Mouse (Mus musculus): ENCODE results near the gene Pdpn. TPM values are rescaled to one million over a fixed set of nuclear protein-coding genes. Genes with fewer than 3 reads are reported as not detected.
"Not testable (repeated sequence)": the region's sequence is repeated elsewhere in the genome, so short reads cannot be mapped to it uniquely, and the experiment has no call there.

The Pdpn gene
- 5.5 and 6.0 TPM in 2 replicates for polyA plus RNA-seq (2014; fragmentation: Nextera tagmentation; extraction: Ambion mirVana)

DNA sequence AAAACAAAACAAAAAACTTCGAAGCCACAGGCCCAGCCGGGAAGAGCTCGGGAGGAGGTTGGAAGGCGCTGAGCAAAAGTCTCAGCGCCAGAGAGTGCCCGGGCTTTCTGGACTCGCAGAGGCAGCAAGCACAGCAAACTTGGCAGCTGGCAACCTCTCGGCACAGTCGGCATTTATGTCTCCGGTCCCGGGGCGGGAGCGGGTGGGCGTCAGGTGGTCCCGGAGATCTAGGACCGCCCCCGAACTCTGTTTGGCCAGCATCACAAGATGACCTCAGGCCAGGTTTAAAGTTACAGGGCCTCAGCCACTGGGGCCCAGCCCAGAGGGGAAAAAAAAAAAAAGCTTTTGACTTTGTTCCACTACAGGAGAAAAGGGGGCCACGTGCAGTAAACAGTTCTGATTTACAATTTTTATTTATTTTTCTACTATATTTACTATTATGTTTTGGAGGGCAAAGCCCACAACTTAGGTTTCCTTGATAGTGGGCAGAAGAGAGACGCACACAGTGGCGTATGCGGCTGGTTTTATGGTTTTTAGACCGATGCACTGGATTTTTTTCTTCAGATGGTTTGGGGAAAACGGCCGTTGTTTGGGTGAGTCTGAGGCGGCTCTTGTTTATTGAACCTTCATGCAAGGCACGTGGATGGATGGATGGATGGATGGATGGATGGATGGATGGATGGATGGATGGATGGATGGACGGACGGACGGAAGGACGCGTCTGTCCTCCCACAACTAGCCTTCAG, at the start of gene Pdpn:
TSS of gene Pdpn (minus strand) at position 240 of the 746 bp plus-strand sequence.
- H3K4me1 ChIP-seq (replicated peaks; ENCODE audit: control insufficient read depth, insufficient read depth, low read length): peaks cover 7% of the 10 kb centered on the region
- ATAC-seq (replicated peaks; ENCODE audit: low FRiP score) (no peak), DNase-seq (ENCODE audit: low spot score) (peak; percentile 44)
- 4% methylated on average over 31 of the region's 31 CpGs for WGBS
- H3K9me3 ChIP-seq (ENCODE audit: control insufficient read depth, low read length): no peaks in the 10 kb centered on the region
- H3K36me3 ChIP-seq (ENCODE audit: control insufficient read depth, insufficient read depth, low read length): no peaks in the 10 kb centered on the region
- peak within 1 kb of the TSS; percentile 37 for H3K4me3 ChIP-seq (ENCODE audit: low read depth, low read length)
- H3K27me3 ChIP-seq (replicated peaks; ENCODE audit: control insufficient read depth, insufficient read depth, low read length): peaks cover 50% of the 10 kb centered on the region
- H3K4me2 ChIP-seq: peak within 1 kb of the TSS; percentile 62
- no peak within 1 kb of the TSS for H3K27ac ChIP-seq (ENCODE audit: low read depth, low read length)
- no peak within 1 kb of the TSS for H3K9ac ChIP-seq (ENCODE audit: low read depth, low read length)

DNA sequence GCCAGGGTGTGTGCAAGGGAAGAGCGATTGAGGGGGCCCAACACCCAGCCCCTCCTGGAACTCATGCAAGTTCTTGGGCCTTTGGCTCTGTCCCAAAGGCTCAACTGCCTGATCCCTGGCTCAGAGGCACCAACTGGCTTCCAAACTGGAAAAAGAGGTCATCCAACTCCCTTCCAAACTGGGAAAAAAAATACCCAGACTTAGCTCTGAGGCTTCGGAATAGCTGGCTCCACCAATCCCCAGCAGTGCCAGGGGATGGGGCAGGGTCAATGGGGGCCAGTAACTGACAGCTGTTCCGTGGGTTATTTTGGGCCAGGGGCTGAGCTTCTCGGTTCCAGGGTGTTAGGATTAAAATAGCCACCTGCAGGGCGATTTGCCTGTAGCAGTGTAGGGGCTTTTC, 49.3 kb upstream of the Pdpn start:
- WGBS: 23% methylated on average over 5 of the region's 5 CpGs
- no peak for DNase-seq (ENCODE audit: low spot score)
- H3K27me3 ChIP-seq (replicated peaks; ENCODE audit: control insufficient read depth, insufficient read depth, low read length): peaks cover 48% of the 10 kb centered on the region

GRCm38 (mm10) chr4:143345491-143345890, 46.1 kb upstream of the Pdpn start:
- H3K9me3 ChIP-seq (ENCODE audit: control insufficient read depth, low read length); H3K4me3 ChIP-seq (ENCODE audit: low read depth, low read length); H3K27ac ChIP-seq (ENCODE audit: low read depth, low read length); ATAC-seq (replicated peaks; ENCODE audit: low FRiP score); H3K9ac ChIP-seq (ENCODE audit: low read depth, low read length); H3K4me2 ChIP-seq; H3K36me3 ChIP-seq (ENCODE audit: control insufficient read depth, insufficient read depth, low read length); DNase-seq (ENCODE audit: low spot score); H3K4me1 ChIP-seq (replicated peaks; ENCODE audit: control insufficient read depth, insufficient read depth, low read length): not testable (repeated sequence)
- H3K27me3 ChIP-seq (replicated peaks; ENCODE audit: control insufficient read depth, insufficient read depth, low read length): peaks cover 31% of the 10 kb centered on the region
- WGBS: 83% methylated on average over 5 of the region's 5 CpGs

More for the DNA sequence above, 49.3 kb upstream of the Pdpn start:
- H3K4me3 ChIP-seq (ENCODE audit: low read depth, low read length): no peak overlapping the region
- H3K4me2 ChIP-seq: no peak overlapping the region
- no peak overlapping the region for H3K9ac ChIP-seq (ENCODE audit: low read depth, low read length)
- no peaks in the 10 kb centered on the region for H3K36me3 ChIP-seq (ENCODE audit: control insufficient read depth, insufficient read depth, low read length)
- H3K27ac ChIP-seq (ENCODE audit: low read depth, low read length): no peak overlapping the region
- ATAC-seq (replicated peaks; ENCODE audit: low FRiP score): no peak
- no peaks in the 10 kb centered on the region for H3K4me1 ChIP-seq (replicated peaks; ENCODE audit: control insufficient read depth, insufficient read depth, low read length)
- H3K9me3 ChIP-seq (ENCODE audit: control insufficient read depth, low read length): no peaks in the 10 kb centered on the region

DNA sequence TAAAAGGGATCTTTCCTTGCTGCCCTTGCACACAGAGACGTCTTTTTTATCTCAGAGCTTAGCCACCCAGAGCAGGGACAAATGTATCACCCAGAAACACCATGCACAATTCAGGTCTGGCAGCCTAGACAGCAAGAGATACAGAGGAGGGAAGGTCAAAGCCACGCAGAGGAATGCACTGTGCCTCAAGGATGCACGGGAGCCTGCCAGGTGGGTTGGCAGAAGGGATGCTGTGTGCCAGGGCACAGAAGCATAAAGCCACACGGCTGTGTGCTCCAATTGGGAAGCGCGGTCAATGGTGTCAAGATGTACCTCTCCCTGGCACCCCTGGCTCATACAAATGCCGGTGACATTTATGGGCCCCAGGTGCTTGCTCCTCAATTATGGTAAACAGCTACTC, 42.1 kb upstream of the Pdpn start:
- no peaks in the 10 kb centered on the region for H3K27me3 ChIP-seq (replicated peaks; ENCODE audit: control insufficient read depth, insufficient read depth, low read length)
- DNase-seq (ENCODE audit: low spot score) (no peak), ATAC-seq (replicated peaks; ENCODE audit: low FRiP score) (no peak)
- no peak overlapping the region for H3K27ac ChIP-seq (ENCODE audit: low read depth, low read length)
- 85% methylated on average over 7 of the region's 7 CpGs for WGBS
- H3K4me3 ChIP-seq (ENCODE audit: low read depth, low read length): no peak overlapping the region
- H3K9me3 ChIP-seq (ENCODE audit: control insufficient read depth, low read length): no peaks in the 10 kb centered on the region
- no peak overlapping the region for H3K4me2 ChIP-seq
- H3K9ac ChIP-seq (ENCODE audit: low read depth, low read length): no peak overlapping the region
- no peaks in the 10 kb centered on the region for H3K36me3 ChIP-seq (ENCODE audit: control insufficient read depth, insufficient read depth, low read length)
- H3K4me1 ChIP-seq (replicated peaks; ENCODE audit: control insufficient read depth, insufficient read depth, low read length): no peaks in the 10 kb centered on the region

DNA sequence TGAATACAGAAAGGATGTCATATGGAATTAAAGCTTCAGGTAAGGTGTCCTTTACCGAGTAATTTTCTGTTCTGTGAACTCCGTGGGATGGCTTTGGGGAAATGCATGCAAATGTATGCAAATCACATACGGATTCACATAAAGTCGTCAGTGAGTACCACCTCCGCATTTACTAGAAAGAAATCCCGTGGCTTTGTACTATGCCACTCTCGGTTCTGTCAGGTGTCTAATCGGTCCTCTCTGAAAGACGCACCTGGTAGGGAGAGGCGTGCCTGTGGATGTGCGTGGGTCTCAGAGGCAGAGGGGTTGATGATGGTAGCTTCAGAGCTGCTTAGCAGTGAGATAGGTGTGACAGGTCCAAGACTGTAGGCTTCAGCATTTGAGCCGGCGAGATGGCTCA, 40.4 kb upstream of the Pdpn start:
- Histone ChIP-seq H3K27me3 (replicated peaks; ENCODE audit: control insufficient read depth, insufficient read depth, low read length) (no peaks in the 10 kb centered on the region), H3K4me3 (ENCODE audit: low read depth, low read length) (no peak overlapping the region), H3K27ac (ENCODE audit: low read depth, low read length) (no peak overlapping the region), H3K4me1 (replicated peaks; ENCODE audit: control insufficient read depth, insufficient read depth, low read length) (no peaks in the 10 kb centered on the region), H3K4me2 (no peak overlapping the region), H3K36me3 (ENCODE audit: control insufficient read depth, insufficient read depth, low read length) (no peaks in the 10 kb centered on the region), H3K9me3 (ENCODE audit: control insufficient read depth, low read length) (no peaks in the 10 kb centered on the region), H3K9ac (ENCODE audit: low read depth, low read length) (no peak overlapping the region)
- ATAC-seq (replicated peaks; ENCODE audit: low FRiP score): no peak
- 79% methylated on average over 13 of the region's 13 CpGs for WGBS
- DNase-seq (ENCODE audit: low spot score): no peak

DNA sequence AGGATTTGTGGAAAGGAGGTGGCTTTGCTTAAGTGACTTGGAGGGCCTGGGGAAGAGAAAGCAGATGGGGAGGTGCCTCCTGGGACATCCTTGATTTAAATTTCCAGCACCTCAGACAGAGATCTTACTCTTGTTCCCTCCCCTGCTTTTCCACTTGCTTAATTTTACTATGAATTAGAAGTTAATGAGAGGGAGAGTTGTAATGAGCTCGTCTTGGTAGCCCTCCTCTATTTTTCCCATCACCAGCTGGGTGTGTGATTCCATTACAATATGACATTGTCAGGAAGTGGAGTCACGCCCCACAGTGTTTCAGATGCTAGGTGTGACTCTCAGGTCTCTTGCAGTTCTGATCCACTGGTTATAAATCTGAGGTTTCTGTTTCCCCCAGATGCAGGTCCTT, 36.7 kb upstream of the Pdpn start:
- H3K4me3 ChIP-seq (ENCODE audit: low read depth, low read length): no peak overlapping the region
- no peak overlapping the region for H3K9ac ChIP-seq (ENCODE audit: low read depth, low read length)
- no peaks in the 10 kb centered on the region for H3K4me1 ChIP-seq (replicated peaks; ENCODE audit: control insufficient read depth, insufficient read depth, low read length)
- ATAC-seq (replicated peaks; ENCODE audit: low FRiP score): no peak
- no peak overlapping the region for H3K4me2 ChIP-seq
- H3K9me3 ChIP-seq (ENCODE audit: control insufficient read depth, low read length): no peaks in the 10 kb centered on the region
- 73% methylated on average over 2 of the region's 2 CpGs for WGBS
- H3K27me3 ChIP-seq (replicated peaks; ENCODE audit: control insufficient read depth, insufficient read depth, low read length): no peaks in the 10 kb centered on the region
- H3K27ac ChIP-seq (ENCODE audit: low read depth, low read length): no peak overlapping the region
- no peaks in the 10 kb centered on the region for H3K36me3 ChIP-seq (ENCODE audit: control insufficient read depth, insufficient read depth, low read length)
- DNase-seq (ENCODE audit: low spot score): no peak

- Histone ChIP-seq H3K9ac (ENCODE audit: low read depth, low read length) (no peak overlapping the region), H3K9me3 (ENCODE audit: control insufficient read depth, low read length) (no peaks in the 10 kb centered on the region), H3K27me3 (replicated peaks; ENCODE audit: control insufficient read depth, insufficient read depth, low read length) (no peaks in the 10 kb centered on the region), H3K4me3 (ENCODE audit: low read depth, low read length) (no peak overlapping the region), H3K36me3 (ENCODE audit: control insufficient read depth, insufficient read depth, low read length) (no peaks in the 10 kb centered on the region), H3K4me1 (replicated peaks; ENCODE audit: control insufficient read depth, insufficient read depth, low read length) (no peaks in the 10 kb centered on the region), H3K4me2 (no peak overlapping the region), H3K27ac (ENCODE audit: low read depth, low read length) (no peak overlapping the region)
- no peak for DNase-seq (ENCODE audit: low spot score)
- ATAC-seq (replicated peaks; ENCODE audit: low FRiP score): no peak
- WGBS: 74% methylated on average over 17 of the region's 17 CpGs
Measured at GRCm38 (mm10) chr4:143334995-143335394, 35.6 kb upstream of the Pdpn start.

GRCm38 (mm10) chr4:143334145-143334544, 34.8 kb upstream of the Pdpn start:
- WGBS: 48% methylated on average over 5 of the region's 5 CpGs

DNA sequence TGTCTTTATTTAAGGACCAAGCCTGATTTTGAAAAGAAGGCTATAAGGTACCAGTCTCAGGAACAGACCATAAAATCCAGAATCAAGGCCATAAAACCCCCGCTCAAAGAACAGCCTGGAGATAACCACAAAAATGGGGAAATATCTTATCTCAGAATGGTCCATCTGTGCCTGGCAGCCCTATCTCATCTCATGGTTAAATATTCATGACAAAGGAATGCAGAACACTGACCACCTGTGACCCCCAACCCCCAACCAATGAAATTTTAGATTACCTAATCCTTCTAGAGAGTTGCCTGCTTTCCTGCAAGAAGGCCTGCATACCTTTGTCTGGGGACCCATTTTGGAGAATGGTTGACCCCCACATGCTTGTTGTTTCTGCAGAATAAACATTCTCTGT, 32.4 kb upstream of the Pdpn start:
- WGBS: 30% methylated on average over 1 of the region's 1 CpGs
- H3K4me3 ChIP-seq (ENCODE audit: low read depth, low read length): no peak overlapping the region
- H3K9me3 ChIP-seq (ENCODE audit: control insufficient read depth, low read length): no peaks in the 10 kb centered on the region
- no peak overlapping the region for H3K27ac ChIP-seq (ENCODE audit: low read depth, low read length)
- no peaks in the 10 kb centered on the region for H3K4me1 ChIP-seq (replicated peaks; ENCODE audit: control insufficient read depth, insufficient read depth, low read length)
- no peaks in the 10 kb centered on the region for H3K36me3 ChIP-seq (ENCODE audit: control insufficient read depth, insufficient read depth, low read length)
- DNase-seq (ENCODE audit: low spot score) (no peak), ATAC-seq (replicated peaks; ENCODE audit: low FRiP score) (no peak)
- H3K9ac ChIP-seq (ENCODE audit: low read depth, low read length): no peak overlapping the region
- no peaks in the 10 kb centered on the region for H3K27me3 ChIP-seq (replicated peaks; ENCODE audit: control insufficient read depth, insufficient read depth, low read length)
- H3K4me2 ChIP-seq: no peak overlapping the region

More at GRCm38 (mm10) chr4:143334145-143334544, 34.8 kb upstream of the Pdpn start:
- H3K9me3 ChIP-seq (ENCODE audit: control insufficient read depth, low read length): no peaks in the 10 kb centered on the region
- DNase-seq (ENCODE audit: low spot score) (no peak), ATAC-seq (replicated peaks; ENCODE audit: low FRiP score) (no peak)
- H3K4me1 ChIP-seq (replicated peaks; ENCODE audit: control insufficient read depth, insufficient read depth, low read length): no peaks in the 10 kb centered on the region
- no peak overlapping the region for H3K9ac ChIP-seq (ENCODE audit: low read depth, low read length)
- no peak overlapping the region for H3K4me2 ChIP-seq
- no peak overlapping the region for H3K27ac ChIP-seq (ENCODE audit: low read depth, low read length)
- no peak overlapping the region for H3K4me3 ChIP-seq (ENCODE audit: low read depth, low read length)
- no peaks in the 10 kb centered on the region for H3K36me3 ChIP-seq (ENCODE audit: control insufficient read depth, insufficient read depth, low read length)
- no peaks in the 10 kb centered on the region for H3K27me3 ChIP-seq (replicated peaks; ENCODE audit: control insufficient read depth, insufficient read depth, low read length)

Data from liver, embryonic 11.5 days (tissue).